Mouse (Mus musculus) megakaryocyte, adult 5-6 weeks (primary cell): ENCODE data around the gene Peli3. TPM values are rescaled to one million over a fixed set of nuclear protein-coding genes. Genes with fewer than 3 reads are reported as not detected.
A peak's percentile ranks its signal among the peaks of the same experiment; 100 is the strongest.

Experiments used
- ATAC-seq: 2 replicates; pipeline ENCODE4 v1.8.0; 2016; ENCODE audit warnings: mild to moderate bottlenecking, inconsistent platforms; ENCODE audit not compliant: poor library complexity, severe bottlenecking
- total RNA-seq, 2 experiments: library from RNA; stranded (forward) in 1 of 2; stranded (reverse) in 1 of 2; fragments of 153-499, 151-499 nt in 1 of 2; fragments of 221-1000, 200-1000 nt in 1 of 2; gene quantifications; 2 replicates each; pipeline versions ENCODE4 v1.2.3 to v1.2.4; 2015 to 2017

Gene Peli3
- total RNA-seq, 2 experiments from 2014 or later: 0.49 to 0.51 TPM

DNA sequence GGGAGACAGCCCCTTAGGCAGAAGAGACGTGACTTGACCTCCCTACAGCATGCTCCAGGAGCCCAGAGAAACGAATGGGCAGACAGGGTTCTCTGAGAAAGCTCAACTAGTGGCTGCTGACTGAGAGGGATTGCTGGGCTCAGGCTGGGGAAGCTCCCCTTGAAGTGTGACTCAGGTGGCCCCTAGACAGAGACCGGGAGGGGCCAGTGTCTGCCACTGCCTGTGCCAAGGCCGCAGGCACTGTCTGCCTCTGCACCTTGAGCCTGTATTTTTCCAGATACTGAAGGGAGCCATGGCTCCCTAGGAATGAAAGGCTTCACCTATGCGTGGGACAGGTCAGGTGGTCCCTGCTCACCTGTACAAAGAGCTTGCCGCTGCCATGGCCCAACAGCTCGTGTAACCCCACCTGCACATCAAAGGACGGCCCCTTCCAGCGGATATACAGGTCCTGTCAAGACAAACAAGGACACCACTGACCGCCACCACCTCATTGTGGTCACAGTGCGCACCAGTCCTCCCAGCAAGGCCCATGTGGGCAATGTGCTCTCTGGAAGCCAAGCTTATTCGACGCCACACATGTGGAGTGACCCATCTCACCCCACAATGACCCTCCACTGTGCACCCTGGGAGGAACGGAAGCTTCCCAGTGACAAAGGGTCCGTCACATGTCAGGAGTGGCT, 26.9 kb downstream of the Peli3 start:
- ATAC-seq: no peak

DNA sequence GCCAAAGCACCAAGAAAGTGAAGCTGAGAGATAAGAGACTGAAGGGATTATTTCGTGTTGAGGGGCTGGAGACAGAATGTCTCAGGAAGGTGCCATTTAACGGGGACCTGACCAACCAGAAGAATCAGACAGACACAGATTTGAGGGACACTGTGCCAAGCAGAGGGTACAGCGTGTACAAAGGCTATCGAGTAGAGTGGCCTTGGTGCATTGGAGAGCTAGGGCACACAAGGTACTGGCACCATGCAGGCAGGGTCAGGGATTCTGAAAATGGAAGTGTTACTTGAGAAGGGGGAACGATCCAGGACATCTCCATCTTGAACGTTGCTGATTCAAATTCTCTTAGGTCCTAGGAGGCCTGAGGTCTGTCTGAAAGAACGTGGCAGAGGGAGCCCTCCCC, 33.6 kb downstream of the Peli3 start:
- ATAC-seq: no peak

DNA sequence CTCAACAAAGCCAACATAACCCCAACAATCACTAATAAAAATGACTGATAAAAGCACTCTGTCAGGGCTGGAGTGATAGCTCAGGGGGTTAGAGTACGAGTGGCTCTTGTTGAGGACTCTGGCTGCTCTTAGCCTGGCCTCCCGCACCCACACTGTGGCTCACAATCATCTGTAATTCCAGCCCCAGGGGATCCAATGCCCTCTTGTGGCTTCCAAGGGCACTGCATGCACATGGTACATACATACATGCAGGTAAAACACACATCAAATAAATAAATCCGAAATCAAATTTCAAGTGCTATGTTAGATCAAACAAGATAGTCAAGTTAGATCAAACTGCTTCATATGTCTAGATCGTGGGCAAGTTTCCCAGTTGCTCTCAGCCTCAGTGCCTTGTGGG, 34.8 kb downstream of the Peli3 start:
- peak; percentile 45; the same call in 1 of the 2 replicates for ATAC-seq

DNA sequence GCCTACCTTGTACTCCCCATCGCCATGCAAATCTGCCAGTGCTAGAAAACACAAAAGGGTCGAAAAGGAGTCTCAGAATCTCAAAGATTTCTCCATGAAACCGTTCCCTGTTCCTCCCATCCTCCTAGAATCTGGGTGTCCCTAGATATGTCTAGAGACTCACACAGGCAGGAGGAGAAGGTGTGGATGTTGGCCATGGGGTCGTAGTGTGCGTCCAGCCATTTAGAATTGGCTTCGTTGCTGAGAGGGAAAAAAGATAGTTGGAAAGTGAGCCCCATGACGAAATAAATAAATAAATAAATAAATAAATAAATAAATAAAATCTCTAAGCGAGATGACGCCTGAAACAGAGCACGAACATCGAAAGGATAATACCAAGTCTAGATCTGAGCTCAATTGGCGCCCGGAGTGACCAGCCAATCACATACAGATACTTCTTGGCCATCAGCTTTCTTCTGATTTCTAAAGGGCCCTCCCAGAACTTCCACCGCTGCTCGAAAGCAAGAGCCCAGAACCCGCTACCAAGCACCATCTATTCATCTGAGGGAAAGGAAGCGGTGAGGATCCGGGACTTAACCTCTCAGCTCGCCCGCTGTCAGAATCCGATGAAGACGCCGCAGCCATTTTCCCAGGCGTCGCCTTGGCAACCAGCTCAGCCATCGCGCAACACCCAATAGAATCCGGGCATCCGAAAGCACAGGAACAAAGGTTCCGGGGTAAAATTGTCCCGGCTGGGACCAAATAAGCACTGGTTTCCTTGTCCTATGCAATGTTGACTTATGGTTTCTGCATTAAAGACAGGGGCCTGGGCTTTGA, 36.7 kb downstream of the Peli3 start, which contains the start of gene Bbs1:
Bbs1 (minus strand) TSS at position 650 of the 816 bp plus-strand sequence.
- ATAC-seq: peak; percentile 82

DNA sequence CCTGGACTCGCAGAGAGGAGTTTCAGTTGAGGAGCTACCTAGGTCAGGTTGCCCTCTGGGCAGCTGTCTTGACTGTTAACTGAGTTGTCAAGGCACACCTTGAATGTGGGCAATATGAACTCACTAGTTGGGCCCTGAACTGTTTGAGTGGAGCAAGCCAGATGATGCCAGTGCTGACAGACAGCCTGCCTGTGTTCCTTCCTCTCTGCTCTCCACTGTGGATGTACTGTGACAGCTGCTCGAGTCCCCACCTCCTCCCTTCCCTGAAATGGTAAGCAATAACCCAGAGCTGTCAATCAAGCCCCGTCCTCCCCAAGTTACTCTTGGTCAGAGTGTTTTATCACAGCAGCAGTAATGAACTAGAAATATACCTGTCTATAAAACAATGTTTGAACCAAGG, 43.0 kb downstream of the Peli3 start:
- no peak for ATAC-seq

DNA sequence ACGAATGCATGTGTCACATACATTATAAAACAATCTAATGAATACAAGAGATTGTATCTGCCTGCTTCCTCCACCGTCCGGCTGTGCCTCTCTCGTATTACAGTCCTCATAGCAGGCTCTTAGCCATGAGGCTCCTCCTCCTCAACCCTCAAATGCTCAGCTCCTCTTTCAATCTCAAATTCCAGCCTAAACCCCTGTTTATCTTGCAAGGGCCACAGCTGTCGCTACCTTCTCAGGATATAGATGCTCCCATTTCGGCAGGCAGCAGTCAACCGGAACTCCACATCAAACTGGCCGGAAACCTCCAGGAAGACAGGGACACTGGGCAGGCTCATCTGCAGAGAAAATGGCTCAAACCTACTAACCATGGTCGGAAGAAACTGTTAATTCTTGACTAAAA, 44.0 kb downstream of the Peli3 start:
- no peak for ATAC-seq

DNA sequence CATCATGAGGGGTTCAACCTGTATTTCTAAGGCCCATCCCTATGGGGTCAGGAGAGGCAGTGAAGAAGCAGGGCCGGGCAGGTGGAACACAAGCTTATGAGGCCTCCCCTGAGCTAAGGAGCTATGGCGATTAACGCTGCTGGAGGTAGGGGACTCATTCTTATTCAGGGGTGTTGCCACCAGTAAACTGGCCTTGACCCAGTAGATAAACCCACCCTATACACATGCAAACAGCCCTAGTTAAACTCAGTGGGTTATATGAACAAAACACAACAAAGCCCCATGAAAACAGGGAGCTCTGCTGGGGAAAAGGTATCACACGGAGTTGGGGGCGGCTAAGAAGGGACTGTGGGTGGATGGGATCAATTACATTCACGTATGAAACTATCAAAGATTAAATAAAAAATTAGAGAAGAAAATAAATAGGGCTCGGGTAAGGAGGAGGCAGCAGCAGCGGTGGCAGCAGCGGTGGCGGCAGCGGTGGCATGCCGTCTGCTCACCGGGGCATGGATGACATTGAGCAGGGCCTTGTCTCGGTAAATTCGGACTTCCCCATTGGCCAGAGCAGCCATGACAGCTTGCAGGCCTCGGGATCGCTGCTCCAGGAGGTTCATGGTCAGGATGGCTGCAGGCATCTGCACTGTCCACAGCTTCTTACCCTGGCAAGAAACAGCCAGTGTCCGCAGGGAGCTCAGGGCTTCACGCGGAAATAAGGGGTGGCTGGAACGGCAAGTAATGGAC, 46.0 kb downstream of the Peli3 start:
- no peak for ATAC-seq

DNA sequence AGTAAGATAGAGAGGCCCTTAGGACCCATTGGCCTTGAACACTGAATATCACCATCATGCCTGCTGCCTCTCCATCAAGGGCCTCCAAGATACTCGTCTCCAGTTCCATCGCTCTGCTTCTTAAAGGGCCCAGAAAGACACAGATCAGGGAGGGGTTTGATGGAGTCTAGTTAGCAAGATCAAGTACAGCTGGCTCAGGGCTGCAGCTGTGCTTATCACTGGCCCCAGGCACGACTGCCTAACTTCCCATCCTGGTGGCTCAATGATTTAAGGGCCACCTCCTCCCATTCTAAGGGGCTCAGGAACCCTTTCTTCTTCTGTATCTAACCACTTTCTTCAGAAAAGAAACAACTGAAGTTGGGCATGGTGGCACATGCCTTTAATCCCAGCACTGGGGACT, 51.1 kb downstream of the Peli3 start:
- no peak for ATAC-seq

DNA sequence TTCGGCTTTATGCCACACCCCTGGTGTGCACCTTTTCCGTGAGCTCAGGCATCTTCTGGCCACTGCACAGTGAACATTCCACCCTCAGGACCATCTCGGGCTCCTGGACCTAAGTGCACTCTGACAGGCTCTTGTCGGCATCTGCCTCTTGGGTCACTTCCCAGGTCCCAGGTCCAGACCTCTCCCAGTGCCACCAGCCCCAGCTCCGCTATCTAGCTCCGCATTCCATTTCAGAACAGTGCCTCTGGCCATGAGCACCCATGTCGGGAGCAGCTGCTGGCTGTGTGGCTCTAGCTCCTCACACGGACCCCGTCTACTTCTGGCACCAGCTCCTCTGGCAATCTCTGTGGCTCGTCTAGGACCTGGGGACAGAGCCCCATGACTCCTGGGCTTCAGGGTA, 53.1 kb downstream of the Peli3 start:
- no peak for ATAC-seq

DNA sequence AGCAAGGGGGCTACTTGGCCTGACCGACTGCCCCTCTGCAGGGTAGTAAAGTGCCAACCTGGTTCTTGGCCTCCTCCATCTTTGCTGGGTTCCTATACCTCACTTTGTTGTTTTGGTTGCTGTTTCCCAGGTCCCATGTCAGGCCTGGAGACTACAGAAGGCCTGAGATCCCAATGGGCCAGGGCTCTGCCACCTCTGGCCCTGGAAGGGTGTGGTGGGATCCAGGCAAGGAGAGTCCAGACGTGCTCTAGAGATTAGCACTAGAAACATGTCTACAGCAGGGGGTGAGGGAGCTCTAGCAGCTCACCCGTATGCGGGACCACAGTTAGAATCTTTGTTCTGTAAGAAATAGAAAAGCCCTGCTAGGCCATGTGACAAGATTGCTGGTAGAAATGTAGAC, 59.0 kb downstream of the Peli3 start:
- ATAC-seq: no peak

Other genes starting within 250 kb of the Peli3 start
- gene Gm960, start 244.5 kb downstream of the Peli3 start, total RNA-seq (2015): not detected in 2 replicates
- not detected in 2 replicates for gene Gm960, start 244.5 kb downstream of the Peli3 start, total RNA-seq (2017)
- not detected in 2 replicates for gene Sptbn2, start 232.0 kb downstream of the Peli3 start, total RNA-seq (2015)
- gene Sptbn2, start 232.0 kb downstream of the Peli3 start, total RNA-seq (2017): not detected in 2 replicates
- 13.3 and 14.9 TPM in 2 replicates for gene Rbm4b, start 186.6 kb downstream of the Peli3 start, total RNA-seq (2015)
- gene Rbm4b, start 186.6 kb downstream of the Peli3 start, total RNA-seq (2017): 10.8 and 14.2 TPM in 2 replicates
- gene Rbm4, start 149.2 kb downstream of the Peli3 start, total RNA-seq (2015): 22.5 and 30.0 TPM in 2 replicates
- gene Rbm4, start 149.2 kb downstream of the Peli3 start, total RNA-seq (2017): 45.2 and 51.7 TPM in 2 replicates
- gene Gm21992, start 131.5 kb downstream of the Peli3 start, total RNA-seq (2015): 13.2 and 22.5 TPM in 2 replicates
- gene Gm21992, start 131.5 kb downstream of the Peli3 start, total RNA-seq (2017): 34.1 and 52.3 TPM in 2 replicates
- gene Rbm14, start 131.5 kb downstream of the Peli3 start, total RNA-seq (2015): 25.3 and 30.6 TPM in 2 replicates
- gene Rbm14, start 131.5 kb downstream of the Peli3 start, total RNA-seq (2017): 13.1 and 13.8 TPM in 2 replicates
- 20.0 and 22.0 TPM in 2 replicates for gene Ccs, start 103.8 kb downstream of the Peli3 start, total RNA-seq (2015)
- gene Ccs, start 103.8 kb downstream of the Peli3 start, total RNA-seq (2017): 24.1 and 26.6 TPM in 2 replicates
- gene Ccdc87, start 103.8 kb downstream of the Peli3 start, total RNA-seq (2015): not detected in 2 replicates
- not detected in 2 replicates for gene Ccdc87, start 103.8 kb downstream of the Peli3 start, total RNA-seq (2017)
- 0.09 TPM in 1 of 2 replicates, not detected in the other for gene Ctsf, start 88.0 kb downstream of the Peli3 start, total RNA-seq (2015)
- gene Ctsf, start 88.0 kb downstream of the Peli3 start, total RNA-seq (2017): 0.08 and 0.44 TPM in 2 replicates
- 0.14 and 0.25 TPM in 2 replicates for gene Actn3, start 65.2 kb downstream of the Peli3 start, total RNA-seq (2015)
- 0.07 and 0.53 TPM in 2 replicates for gene Actn3, start 65.2 kb downstream of the Peli3 start, total RNA-seq (2017)
- gene Zdhhc24, start 64.5 kb downstream of the Peli3 start, total RNA-seq (2015): 5.3 and 5.8 TPM in 2 replicates
- gene Zdhhc24, start 64.5 kb downstream of the Peli3 start, total RNA-seq (2017): 7.1 and 7.6 TPM in 2 replicates
- gene Bbs1, start 36.5 kb downstream of the Peli3 start, total RNA-seq (2015): 0.07 TPM in 1 of 2 replicates, not detected in the other
- gene Bbs1, start 36.5 kb downstream of the Peli3 start, total RNA-seq (2017): 0.08 and 0.37 TPM in 2 replicates
- 21.2 and 21.7 TPM in 2 replicates for gene Dpp3, start 14.8 kb downstream of the Peli3 start, total RNA-seq (2015)
- gene Dpp3, start 14.8 kb downstream of the Peli3 start, total RNA-seq (2017): 36.1 and 44.4 TPM in 2 replicates
- gene Mrpl11, start 19.0 kb upstream of the Peli3 start, total RNA-seq (2015): 13.4 and 15.9 TPM in 2 replicates
- gene Mrpl11, start 19.0 kb upstream of the Peli3 start, total RNA-seq (2017): 26.3 and 29.1 TPM in 2 replicates
- gene Npas4, start 47.2 kb upstream of the Peli3 start, total RNA-seq (2015): not detected in 2 replicates
- gene Npas4, start 47.2 kb upstream of the Peli3 start, total RNA-seq (2017): not detected in 2 replicates
- gene Slc29a2, start 80.7 kb upstream of the Peli3 start, total RNA-seq (2015): 0.31 and 1.0 TPM in 2 replicates
- gene Slc29a2, start 80.7 kb upstream of the Peli3 start, total RNA-seq (2017): 0.18 and 3.4 TPM in 2 replicates
- not detected in 2 replicates for gene B4gat1, start 95.7 kb upstream of the Peli3 start, total RNA-seq (2015)
- 0.62 and 2.2 TPM in 2 replicates for gene B4gat1, start 95.7 kb upstream of the Peli3 start, total RNA-seq (2017)
- gene AC124502.3, start 95.8 kb upstream of the Peli3 start, total RNA-seq (2015): 7.0 and 7.2 TPM in 2 replicates
- 3.5 and 4.6 TPM in 2 replicates for gene AC124502.3, start 95.8 kb upstream of the Peli3 start, total RNA-seq (2017)
- gene Brms1, start 98.2 kb upstream of the Peli3 start, total RNA-seq (2015): 16.5 and 22.4 TPM in 2 replicates
- 28.5 and 30.4 TPM in 2 replicates for gene Brms1, start 98.2 kb upstream of the Peli3 start, total RNA-seq (2017)
- 0.30 and 0.65 TPM in 2 replicates for gene Rin1, start 107.4 kb upstream of the Peli3 start, total RNA-seq (2015)
- 0.15 and 0.98 TPM in 2 replicates for gene Rin1, start 107.4 kb upstream of the Peli3 start, total RNA-seq (2017)
- gene Cd248, start 125.0 kb upstream of the Peli3 start, total RNA-seq (2015): 0.13 TPM in 1 of 2 replicates, not detected in the other
- not detected in 2 replicates for gene Cd248, start 125.0 kb upstream of the Peli3 start, total RNA-seq (2017)
- not detected in 2 replicates for gene Tmem151a, start 142.4 kb upstream of the Peli3 start, total RNA-seq (2015)
- not detected in 2 replicates for gene Tmem151a, start 142.4 kb upstream of the Peli3 start, total RNA-seq (2017)
- 30.6 and 33.4 TPM in 2 replicates for gene Yif1a, start 145.4 kb upstream of the Peli3 start, total RNA-seq (2015)
- gene Yif1a, start 145.4 kb upstream of the Peli3 start, total RNA-seq (2017): 8.5 and 14.1 TPM in 2 replicates
- gene Cnih2, start 155.4 kb upstream of the Peli3 start, total RNA-seq (2015): not detected in 2 replicates
- gene Cnih2, start 155.4 kb upstream of the Peli3 start, total RNA-seq (2017): not detected in 2 replicates
- 67.7 and 77.3 TPM in 2 replicates for gene Rab1b, start 163.9 kb upstream of the Peli3 start, total RNA-seq (2015)
- gene Rab1b, start 163.9 kb upstream of the Peli3 start, total RNA-seq (2017): 120 and 127 TPM in 2 replicates
- gene Klc2, start 175.4 kb upstream of the Peli3 start, total RNA-seq (2015): 2.1 and 3.2 TPM in 2 replicates
- gene Klc2, start 175.4 kb upstream of the Peli3 start, total RNA-seq (2017): 2.1 and 4.6 TPM in 2 replicates